Mouse (Mus musculus) liver, adult 2 months (tissue): ENCODE measurements at regions not wholly inside any gene's neighbourhood (a gene's known extent, or its start where the extent isn't known, plus 50 kb on each side); places are given as distances from the start of the nearest gene placed in this dataset.

Experiments
- DNase-seq: peaks from one replicate; pipeline ENCODE4 v3.0.0-alpha.2; 2011; ENCODE audit warnings: low read depth, low spot score; ENCODE audit errors: extremely low read depth
- H3K27ac ChIP-seq: fragments of 200-500 bp; replicated peaks from 2 replicates; pipeline ENCODE4 v1.5.1; 2012; ENCODE audit warnings: low read depth, mild to moderate bottlenecking, control low read depth, inconsistent platforms, low read length; ENCODE audit not compliant: insufficient read depth
- H3K27me3 ChIP-seq: fragments of 200-500 bp; 2 replicates; pipeline ENCODE4 v1.6.1; 2012; ENCODE audit warnings: mild to moderate bottlenecking, moderate library complexity, low read length, inconsistent platforms; ENCODE audit not compliant: control insufficient read depth, insufficient read depth
- H3K36me3 ChIP-seq: fragments of 200-500 bp; 2 replicates; pipeline ENCODE4 v1.6.1; 2012; ENCODE audit warnings: low read length, inconsistent platforms; ENCODE audit not compliant: control insufficient read depth, insufficient read depth
- H3K4me1 ChIP-seq: fragments of 200-500 bp; 2 replicates; pipeline ENCODE4 v1.6.1; 2011; ENCODE audit warnings: low read length; ENCODE audit not compliant: control insufficient read depth, insufficient read depth
- H3K4me3 ChIP-seq: fragments of 200-500 bp; 2 replicates; pipeline ENCODE4 v1.5.1; 2011; ENCODE audit warnings: low read depth, mild to moderate bottlenecking, control low read depth, low read length, moderate library complexity; ENCODE audit not compliant: insufficient read depth
- H3K79me2 ChIP-seq: fragments of 200-500 bp; 2 replicates; pipeline ENCODE4 v1.6.1; 2012; ENCODE audit warnings: inconsistent platforms, mild to moderate bottlenecking, low read length, moderate library complexity; ENCODE audit not compliant: control insufficient read depth, insufficient read depth
- H3K9ac ChIP-seq: fragments of 200-500 bp; 2 replicates; pipeline ENCODE4 v1.6.1; 2012; ENCODE audit warnings: low read depth, mild to moderate bottlenecking, control low read depth, inconsistent platforms, low read length
- CTCF ChIP-seq: fragments of 200-500 bp; IDR thresholded peaks from 2 replicates; pipeline ENCODE4 v1.5.1; 2011; ENCODE audit warnings: low read depth, low read length, control low read depth
- POLR2A ChIP-seq: fragments of 200-500 bp; IDR thresholded peaks from 2 replicates; pipeline ENCODE4 v1.6.1; 2011; ENCODE audit warnings: low read length, control low read depth; ENCODE audit not compliant: insufficient read depth; ENCODE audit errors: extremely low read depth
- WGBS: fragments of 180-500 bp; shearing (Covaris S2); methylation state at CpG from one replicate; pipeline ENCODE4 v1.1.7; 2018; 5-methylcytosine and 5-hydroxymethylcytosine counted together

DNA sequence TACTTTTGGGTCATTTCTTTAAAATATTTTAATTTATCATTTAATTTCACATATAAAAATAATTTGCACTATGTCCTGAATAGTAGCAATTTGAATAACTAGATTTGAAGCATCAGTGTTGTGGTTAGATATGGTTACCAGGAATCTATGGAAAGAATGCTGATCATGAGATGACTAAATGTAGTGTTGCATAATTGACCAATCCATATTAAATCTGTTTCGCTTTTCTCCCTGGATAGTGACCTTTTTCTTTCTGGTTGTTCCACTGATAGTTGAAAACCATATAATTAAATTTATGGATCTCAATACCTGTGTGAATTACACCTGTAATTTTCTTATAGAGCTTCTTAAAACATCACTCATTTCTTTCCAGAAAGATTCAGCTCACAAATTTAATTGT lies 1003.7 kb downstream of the Slc22a22 start:
- Histone ChIP-seq H3K4me1 (no peaks in the 10 kb centered on the region), H3K9ac (no peak overlapping the region), H3K79me2 (no peaks in the 10 kb centered on the region), H3K27ac (no peak overlapping the region), H3K27me3 (no peaks in the 10 kb centered on the region), H3K4me3 (no peak overlapping the region), H3K36me3 (no peaks in the 10 kb centered on the region)
- WGBS, result 82% methylated on average over 1 of the region's 1 CpGs
- TF ChIP-seq POLR2A, result no peak
- DNase-seq, result no peak

DNA sequence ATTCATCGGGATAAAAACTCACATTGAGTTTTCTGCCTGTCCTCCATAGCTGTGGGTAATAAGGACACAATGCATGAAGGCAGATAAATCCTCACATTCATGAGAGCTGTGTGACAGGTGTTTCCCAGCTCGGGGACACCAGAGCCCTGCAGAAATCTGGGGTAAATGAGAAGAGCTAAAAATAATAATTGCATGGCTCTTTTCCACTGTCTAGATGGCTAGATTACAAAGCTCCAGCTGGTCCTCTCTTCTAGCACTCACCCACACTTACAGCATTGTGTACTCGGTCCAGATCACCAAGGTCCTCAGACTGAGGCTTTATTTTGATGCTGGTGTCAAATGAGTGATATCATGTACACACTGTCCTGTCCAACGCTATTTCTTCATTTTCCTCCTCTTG lies 1025.5 kb downstream of the Slc22a22 start:
- TF ChIP-seq POLR2A (no peak), CTCF (no peak)
- Histone ChIP-seq H3K79me2 (no peaks in the 10 kb centered on the region), H3K36me3 (no peaks in the 10 kb centered on the region), H3K4me3 (no peak overlapping the region), H3K27ac (no peak overlapping the region), H3K4me1 (no peaks in the 10 kb centered on the region), H3K27me3 (no peaks in the 10 kb centered on the region), H3K9ac (no peak overlapping the region)
- WGBS, result 74% methylated on average over 4 of the region's 4 CpGs
- no peak for DNase-seq

GRCm38 (mm10) chr15:56448015-56448645 lies 1029.3 kb downstream of the Slc22a22 start:
- no peaks in the 10 kb centered on the region for H3K36me3 ChIP-seq
- no peaks in the 10 kb centered on the region for H3K4me1 ChIP-seq
- no peaks in the 10 kb centered on the region for H3K27me3 ChIP-seq
- H3K79me2 ChIP-seq, result no peaks in the 10 kb centered on the region
- DNase-seq, result no peak
- H3K9ac ChIP-seq, result no peak overlapping the region
- TF ChIP-seq POLR2A (no peak), CTCF (no peak)
- WGBS, result 72% methylated on average over 10 of the region's 10 CpGs
- H3K27ac ChIP-seq, result no peak overlapping the region
- H3K4me3 ChIP-seq, result no peak overlapping the region

GRCm38 (mm10) chr15:56440171-56440570 lies 1037.3 kb downstream of the Slc22a22 start:
- Histone ChIP-seq H3K9ac (no peak overlapping the region), H3K4me3 (no peak overlapping the region), H3K36me3 (no peaks in the 10 kb centered on the region), H3K27me3 (no peaks in the 10 kb centered on the region), H3K79me2 (no peaks in the 10 kb centered on the region), H3K27ac (no peak overlapping the region), H3K4me1 (no peaks in the 10 kb centered on the region)
- TF ChIP-seq CTCF (no peak), POLR2A (no peak)
- 82% methylated on average over 4 of the region's 4 CpGs for whole genome bisulfite sequencing
- no peak for DNase-seq

DNA sequence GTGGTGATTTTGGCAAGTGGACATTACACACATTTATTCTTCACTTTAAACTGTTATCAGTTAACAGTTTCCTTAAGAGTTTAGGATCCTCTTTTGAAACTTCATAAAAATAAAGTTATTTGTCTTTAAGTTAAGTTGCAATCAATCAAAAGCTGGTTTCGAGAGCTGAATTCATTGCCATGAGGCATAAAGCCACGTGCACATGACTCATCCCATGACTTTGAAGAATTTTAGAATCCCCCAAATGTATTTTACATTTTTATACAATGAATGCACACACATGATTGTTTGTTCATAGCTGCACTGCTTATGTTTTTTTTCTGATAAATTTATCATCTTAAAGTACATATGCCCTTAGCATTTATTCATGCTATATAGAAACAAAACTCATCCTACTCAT lies 1039.1 kb downstream of the Slc22a22 start:
- H3K27ac ChIP-seq, result no peak overlapping the region
- DNase-seq, result no peak
- WGBS, result 66% methylated on average over 2 of the region's 2 CpGs
- no peaks in the 10 kb centered on the region for H3K36me3 ChIP-seq
- no peak overlapping the region for H3K9ac ChIP-seq
- H3K27me3 ChIP-seq, result no peaks in the 10 kb centered on the region
- no peak for TF ChIP-seq CTCF
- TF ChIP-seq POLR2A, result no peak
- no peaks in the 10 kb centered on the region for H3K4me1 ChIP-seq
- H3K4me3 ChIP-seq, result no peak overlapping the region
- no peaks in the 10 kb centered on the region for H3K79me2 ChIP-seq

DNA sequence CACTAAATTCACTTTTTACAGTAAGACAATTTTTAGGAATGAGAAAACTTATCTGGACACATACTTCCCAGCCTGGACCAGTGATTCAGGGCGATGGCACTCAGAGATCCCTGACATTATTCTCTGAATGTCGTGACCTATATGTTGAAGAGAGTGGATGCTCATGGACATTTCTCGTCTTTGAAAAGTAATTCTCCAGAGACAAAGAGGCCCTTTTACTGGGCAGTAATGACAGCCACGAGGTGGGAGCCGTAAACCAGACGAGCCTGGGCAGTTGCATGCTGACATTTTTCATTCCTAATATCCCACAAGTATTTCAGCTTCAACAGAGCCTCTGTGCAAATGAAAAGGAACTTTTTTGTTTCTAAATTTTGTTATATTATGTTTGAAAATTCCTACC lies 1041.3 kb downstream of the Slc22a22 start:
- no peak overlapping the region for H3K27ac ChIP-seq
- no peak overlapping the region for H3K4me3 ChIP-seq
- no peak overlapping the region for H3K9ac ChIP-seq
- no peaks in the 10 kb centered on the region for H3K27me3 ChIP-seq
- H3K4me1 ChIP-seq, result no peaks in the 10 kb centered on the region
- H3K36me3 ChIP-seq, result no peaks in the 10 kb centered on the region
- H3K79me2 ChIP-seq, result no peaks in the 10 kb centered on the region
- TF ChIP-seq POLR2A (no peak), CTCF (no peak)
- WGBS, result 80% methylated on average over 6 of the region's 6 CpGs
- no peak for DNase-seq

GRCm38 (mm10) chr15:56425986-56426385 lies 1051.4 kb downstream of the Slc22a22 start:
- Histone ChIP-seq H3K9ac (no peak overlapping the region), H3K36me3 (no peaks in the 10 kb centered on the region), H3K4me3 (no peak overlapping the region), H3K27me3 (no peaks in the 10 kb centered on the region), H3K27ac (no peak overlapping the region), H3K4me1 (no peaks in the 10 kb centered on the region), H3K79me2 (no peaks in the 10 kb centered on the region)
- DNase-seq, result no peak
- TF ChIP-seq POLR2A (no peak), CTCF (no peak)
- WGBS, result 59% methylated on average over 4 of the region's 4 CpGs
